Mouse (Mus musculus): ENCODE data around the gene Gm11555.
"Not testable (repeated sequence)": the region's sequence is repeated elsewhere in the genome, so short reads cannot be mapped to it uniquely, and the experiment has no call there.

Gene Gm11555

DNA sequence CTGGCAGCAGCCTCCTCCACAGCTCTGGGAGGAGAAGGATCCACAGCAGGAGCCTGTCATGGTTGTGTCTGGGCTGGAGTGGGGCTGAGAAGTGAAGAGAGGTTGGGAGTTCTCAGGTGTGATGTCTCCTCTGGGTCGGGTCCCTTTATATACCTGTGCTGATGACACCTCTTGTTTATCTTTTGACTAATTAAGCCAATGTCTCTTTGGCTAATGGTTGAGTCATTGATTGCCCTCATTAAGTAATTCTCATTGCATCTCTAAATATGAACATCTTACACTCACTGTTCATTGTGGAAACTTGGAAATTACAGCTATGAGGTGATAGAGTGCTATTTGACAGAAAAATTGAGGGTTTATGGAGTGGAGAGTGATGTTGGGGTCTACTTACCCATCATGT lies 46.8 kb downstream of the Gm11555 start, which contains the start of gene Gm11938:
Gm11938 (minus strand) TSS at position 101 of the 400 bp plus-strand sequence.
- DNase-seq (ENCODE audit: low read depth in 2 of 2, low spot score in 2 of 2) = not testable (repeated sequence)
